Mouse (Mus musculus) testis, postnatal 10 days (tissue): Measurements from ENCODE around the gene H2-Eb1.
"Not testable (repeated sequence)": the region's sequence is repeated elsewhere in the genome, so short reads cannot be mapped to it uniquely, and the experiment has no call there.

Experiments
- DNase-seq: peaks from one replicate; pipeline ENCODE4 v3.0.0; 2021; ENCODE audit warnings: low spot score

Gene H2-Eb1

DNA sequence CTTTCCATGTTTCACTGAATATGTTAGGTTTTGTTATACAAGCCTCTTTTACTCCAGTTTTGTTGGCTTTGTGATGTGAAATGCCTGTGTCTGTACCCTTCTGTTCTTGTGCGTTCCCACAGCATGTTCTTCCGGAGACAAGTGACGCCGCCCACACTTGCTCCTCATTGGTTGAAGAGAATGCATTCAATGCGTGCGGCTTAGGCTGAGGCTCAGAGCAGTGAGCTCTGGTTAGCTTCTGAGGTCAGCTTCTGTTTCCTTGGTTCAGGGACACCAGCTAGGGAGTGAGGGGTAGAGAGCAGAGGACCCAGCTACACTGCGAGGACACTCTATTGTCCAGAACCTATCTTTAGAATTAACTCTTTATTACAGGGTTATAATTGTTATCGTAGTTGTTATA lies 14.1 kb upstream of the H2-Eb1 start:
- peak; percentile 89 for DNase-seq

DNA sequence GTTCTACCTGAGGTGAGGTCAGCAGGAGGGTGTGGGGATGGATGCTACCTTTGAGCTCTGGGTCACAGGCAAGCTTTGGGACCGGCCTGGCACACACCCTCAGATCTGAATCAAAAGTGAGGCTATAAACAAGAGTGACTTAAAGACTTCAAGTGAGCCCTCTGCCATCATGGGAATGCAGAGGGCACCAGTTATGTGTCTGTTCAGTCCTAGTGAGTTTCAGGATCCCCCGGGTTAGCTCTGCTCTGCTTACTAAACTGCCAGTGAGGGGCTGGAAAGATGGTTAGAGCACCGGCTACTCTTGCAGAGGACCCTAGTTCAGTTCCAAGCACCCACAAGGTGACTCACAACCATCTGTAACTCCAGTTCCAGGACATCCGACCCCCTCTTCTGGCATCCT lies 13.1 kb upstream of the H2-Eb1 start:
- no peak for DNase-seq

DNA sequence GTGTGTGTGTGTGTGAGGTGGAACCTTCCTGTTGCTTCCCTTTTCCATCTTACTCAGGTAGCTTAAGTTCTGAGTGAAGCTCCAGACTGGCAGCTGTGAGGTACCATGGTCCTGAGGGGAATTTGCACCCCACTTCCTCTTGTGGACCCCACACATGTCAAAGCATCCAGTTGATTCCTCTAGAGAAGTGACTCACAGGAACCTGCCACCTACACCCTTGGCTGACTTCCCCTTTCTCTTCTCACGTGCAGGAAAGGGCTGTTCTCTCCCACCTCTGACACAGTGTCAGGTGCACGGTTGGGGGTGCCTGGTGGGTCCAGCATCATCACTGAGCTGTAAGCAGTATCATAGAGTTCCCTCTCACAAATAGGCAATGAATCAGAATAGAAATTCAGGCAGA lies 12.1 kb upstream of the H2-Eb1 start:
- DNase-seq, result peak; percentile 17

DNA sequence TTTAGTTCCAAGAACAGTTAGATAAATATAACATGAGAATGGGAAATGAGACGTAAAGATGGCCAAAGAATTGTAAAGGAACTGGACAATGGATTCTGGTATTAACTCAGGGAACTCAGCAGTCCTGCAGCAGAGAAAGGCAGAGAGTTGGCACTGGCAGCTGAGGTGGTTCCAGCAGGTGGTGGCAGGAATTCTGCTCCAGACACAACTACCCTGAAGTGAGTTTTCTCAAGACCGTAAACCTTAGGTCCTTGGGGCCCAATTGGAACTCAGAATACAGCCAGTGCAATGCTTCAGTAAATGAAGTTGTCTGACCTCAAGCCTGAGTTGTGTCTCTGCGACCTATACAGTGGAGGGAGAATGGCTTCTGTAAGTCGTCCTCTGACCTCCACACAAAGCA lies 11.4 kb upstream of the H2-Eb1 start:
- DNase-seq, result peak; percentile 23

DNA sequence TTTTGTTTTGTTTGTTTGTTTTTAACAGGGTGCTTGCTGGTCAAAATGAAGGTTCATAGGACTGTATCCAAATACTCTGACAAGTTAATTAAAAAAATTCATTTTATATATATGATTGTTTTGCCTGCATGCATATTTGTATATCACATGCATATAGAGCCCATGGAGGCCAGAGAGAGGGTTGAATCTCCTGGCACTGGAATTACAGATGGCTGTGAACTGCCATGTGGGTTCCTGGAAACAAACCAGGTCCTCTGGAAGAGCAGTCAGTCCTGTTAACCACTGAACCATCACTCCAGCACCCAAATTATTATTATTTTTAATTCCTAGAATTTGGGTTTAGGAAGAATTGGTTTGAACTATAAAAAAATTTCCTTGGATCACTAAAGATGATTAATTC lies 10.4 kb upstream of the H2-Eb1 start:
- DNase-seq, result peak; percentile 11

DNA sequence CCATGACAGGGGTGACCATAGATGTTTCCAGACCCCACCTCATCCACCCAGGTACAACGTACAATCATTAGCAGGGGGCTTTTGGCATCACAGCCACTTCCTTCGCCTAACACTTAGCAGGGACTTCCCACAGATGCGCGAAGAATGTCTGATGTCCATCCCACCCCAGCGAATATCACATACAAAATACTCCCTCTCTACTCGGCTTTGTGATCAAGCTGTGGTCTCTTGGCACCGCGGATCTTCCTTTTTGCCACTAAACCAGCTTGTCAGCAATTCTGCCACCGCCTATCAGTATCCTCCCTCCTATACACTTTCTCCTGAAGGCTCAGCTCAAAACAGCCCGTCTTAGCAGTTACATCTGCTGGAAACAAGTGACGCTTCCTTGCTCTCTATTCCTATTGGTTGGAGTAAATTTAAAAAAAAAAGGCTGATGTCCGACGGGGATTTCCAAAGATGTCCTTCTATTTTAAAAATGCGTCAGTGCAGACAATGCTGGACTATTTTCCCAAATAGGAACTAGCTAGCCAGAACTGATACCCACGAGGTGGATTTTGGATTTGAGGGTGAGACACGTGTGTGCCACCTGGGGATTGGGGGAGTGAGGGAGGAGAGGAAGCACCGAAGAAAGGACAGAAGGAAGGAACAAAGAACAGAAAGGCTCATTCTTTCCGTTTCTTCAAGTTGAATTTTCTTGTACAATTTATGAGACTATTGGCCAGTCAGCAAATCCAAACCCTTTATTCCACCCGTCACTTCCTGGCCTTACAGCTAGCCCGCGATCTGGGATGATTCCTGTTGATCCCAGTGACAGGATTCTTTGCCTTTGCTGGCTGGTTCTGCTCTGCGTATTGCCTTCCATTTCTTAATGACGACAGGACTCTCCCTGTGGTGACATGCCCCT lies 9.5 kb upstream of the H2-Eb1 start:
- peak; percentile 39 for DNase-seq

DNA sequence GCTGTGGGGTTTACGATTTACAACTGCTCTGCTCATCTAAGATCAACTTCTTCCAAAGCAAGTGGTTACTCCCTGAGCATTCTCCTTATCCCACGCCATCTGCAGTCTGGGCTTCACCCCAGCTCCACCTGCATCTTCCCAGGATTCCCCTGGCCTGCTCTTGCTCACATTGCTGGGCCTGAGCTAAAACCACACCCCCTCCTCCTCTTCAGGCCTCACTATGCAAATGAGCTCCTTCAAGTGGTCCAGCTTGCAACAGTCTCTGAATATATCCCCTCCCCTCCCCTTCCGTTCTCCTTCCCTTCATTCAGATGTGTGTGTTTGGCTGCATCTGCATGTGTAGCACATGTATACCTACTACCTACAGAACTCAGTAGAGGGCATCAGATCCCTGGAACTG lies 6.3 kb upstream of the H2-Eb1 start:
- no peak for DNase-seq

DNA sequence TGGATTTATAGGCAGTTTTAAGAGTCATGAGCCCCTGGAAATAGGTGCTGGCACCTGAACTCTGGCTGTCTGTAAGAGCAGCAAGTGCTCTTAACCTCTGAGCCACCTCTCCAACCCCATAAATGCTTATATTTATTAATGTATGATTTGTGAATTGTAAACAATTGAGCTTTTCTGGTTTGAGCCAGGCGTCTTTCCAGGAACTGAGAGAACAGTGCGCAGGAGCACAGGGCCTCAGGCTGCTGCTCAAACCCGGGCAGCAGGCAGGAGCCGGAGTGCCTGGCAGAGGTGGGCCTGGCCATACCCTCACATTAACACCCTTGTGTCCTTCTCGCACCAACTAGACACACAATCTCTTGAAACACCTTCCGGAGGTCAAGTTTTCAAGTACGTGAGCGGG lies 5.6 kb upstream of the H2-Eb1 start:
- no peak for DNase-seq

DNA sequence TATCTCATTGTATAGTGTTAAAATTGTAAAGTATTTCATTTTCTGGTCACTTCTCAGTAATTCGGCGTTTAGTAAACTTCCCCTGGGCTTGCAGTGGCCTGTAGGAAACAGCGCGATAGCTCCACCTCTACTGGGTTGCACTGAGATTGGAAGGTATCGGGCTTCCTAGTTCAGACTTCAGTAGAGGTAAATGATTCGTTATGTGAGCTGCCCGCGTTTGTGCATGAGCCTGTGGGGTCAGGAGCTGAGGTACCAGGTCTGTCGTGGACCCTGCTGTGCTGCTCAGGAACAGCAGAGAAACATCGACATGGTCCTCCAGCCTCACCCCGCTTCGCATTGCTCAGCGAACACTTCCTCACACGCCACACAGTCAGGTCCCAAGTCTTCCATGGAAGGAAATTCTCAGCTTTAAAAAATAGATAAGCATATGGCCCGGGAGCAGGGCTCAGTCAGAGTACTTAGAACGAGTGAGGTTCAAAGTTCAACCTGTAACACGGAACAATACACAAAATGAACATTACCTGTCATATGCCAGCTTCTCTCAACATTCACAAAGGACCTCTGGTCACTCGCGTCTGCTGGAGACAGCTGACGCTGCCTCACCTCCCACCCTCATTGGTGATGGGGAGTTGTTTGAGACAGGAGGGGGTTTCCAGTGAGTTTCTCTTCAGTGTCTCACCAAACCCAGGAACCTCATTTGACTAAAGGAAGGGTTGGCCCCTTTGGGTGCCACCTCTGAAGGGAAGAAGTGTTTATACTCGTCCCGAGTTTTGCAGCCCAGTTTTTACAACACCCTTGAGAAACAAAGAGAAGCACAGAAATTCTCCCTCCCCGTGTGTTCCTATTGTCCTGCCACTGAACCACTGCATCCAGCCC lies 4.7 kb upstream of the H2-Eb1 start:
- DNase-seq, result no peak

DNA sequence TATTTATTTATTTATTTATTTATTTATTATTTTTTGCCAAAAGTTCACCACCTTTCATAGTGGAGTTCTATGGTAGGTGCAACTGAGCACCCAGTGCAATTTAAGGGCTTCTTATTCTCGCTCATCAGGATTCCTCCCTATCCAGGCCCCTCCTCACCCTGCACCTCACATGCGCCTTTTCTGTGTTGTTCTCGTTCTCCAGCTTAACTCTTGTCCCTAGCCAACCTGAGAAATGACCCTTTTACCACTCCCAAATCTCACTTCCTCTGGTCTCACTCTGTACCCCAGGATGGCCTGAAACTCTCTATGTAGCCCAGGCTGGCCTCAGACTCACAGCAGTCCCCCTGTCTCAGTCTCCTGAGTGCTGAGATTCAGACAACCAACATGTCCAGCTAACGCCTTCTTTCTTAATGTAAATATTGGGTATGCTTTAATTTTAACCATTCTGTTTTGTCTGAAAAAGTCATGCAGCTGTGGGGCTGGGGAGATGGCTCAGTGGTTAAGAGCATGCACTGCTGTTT lies 3.9 kb upstream of the H2-Eb1 start:
- no peak for DNase-seq

DNA sequence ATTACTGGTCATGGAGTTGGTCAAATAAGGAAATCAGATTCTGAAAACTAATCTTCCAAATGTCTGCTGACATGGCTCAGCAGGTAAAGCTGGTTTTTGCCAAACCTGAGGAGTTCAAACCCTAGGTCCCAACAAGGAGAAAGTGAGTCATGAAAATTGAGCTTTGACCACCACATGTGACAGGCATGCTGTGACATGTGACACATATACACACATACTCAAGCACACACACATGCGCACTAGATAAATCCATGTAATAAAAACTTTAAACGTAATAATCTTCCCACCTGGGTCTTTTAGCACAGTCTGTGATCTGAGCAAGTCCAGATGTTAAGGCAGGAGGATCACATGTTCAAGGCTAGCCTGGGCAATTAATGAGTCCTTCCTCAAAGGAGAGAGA lies 1.9 kb upstream of the H2-Eb1 start:
- no peak for DNase-seq

DNA sequence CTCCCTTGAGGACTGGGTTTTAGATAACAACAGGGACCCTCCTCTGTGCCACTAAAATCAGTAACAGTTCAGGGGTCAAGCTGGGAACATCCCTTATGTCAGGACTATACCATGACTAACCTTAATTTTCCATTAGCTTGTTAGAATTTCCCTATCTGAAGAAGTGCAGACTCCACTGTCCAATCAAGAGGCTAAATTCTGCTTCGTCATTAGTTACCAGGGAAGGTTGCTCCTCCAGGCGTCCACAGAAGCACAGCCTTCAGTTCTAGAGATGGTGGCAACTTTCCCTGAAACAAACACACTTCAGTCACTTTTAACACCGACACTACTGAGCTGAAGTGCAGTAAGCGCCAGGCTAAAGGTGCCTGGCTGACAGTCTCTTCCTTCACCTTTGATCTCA lies 916 bp upstream of the H2-Eb1 start:
- peak; percentile 55 for DNase-seq

DNA sequence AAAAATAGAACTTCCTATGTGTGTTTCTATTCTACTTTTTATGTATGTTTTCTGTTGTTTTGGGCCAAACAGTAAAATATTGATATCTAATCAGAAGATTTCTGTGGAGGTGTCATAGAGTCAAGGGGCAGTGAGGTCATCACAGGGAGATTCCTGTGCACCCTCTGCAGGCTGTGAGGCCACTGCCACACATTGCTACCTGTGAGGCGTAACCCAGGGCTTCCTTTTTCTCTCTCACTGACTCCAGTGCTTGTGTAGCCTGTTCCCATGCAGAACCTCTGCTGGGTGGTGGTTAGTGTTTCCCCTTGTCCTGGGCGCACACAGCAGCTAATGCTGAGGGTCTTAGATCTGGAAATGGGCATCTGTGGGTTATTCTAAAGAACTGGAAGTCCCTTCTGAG lies 740 bp downstream of the H2-Eb1 start:
- DNase-seq, result no peak

DNA sequence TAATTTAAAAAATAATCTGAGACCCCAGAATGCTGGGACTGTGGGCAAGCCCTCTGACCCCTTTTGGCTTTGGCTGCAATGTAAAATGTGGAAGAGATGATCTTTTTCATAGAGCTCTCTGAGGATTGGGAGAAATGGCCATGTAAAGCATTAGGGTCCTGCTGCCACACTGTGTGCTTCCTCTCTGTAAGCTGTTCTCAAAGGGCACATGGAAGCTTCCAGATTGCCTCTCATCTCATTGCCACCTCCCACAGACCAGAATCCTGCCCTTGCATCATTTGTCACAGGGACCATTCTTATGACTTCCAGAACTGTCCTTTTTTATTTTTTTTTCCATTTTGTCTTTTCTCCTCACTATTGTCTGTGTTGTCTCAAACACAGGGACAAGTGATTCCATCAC lies 1.5 kb downstream of the H2-Eb1 start:
- DNase-seq, result no peak

DNA sequence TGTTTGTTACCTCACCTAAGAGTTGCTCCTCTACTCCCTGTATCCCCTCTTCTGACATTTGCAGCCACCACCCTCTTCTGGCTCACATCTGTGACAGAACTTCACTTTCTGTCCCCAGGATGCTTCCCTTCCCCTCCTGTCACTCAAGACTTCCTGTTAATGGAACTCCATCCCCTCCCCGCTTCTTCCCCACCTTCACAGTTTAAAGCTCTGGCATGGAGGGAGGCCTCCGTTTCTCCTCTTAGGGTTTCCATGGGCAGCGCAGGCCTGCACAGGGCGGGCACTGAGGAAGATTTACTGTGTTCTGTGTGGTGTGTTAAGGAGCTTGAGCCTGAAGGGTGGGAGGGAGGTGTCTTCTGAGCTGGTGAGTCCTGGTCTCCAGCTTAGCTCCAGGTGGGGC lies 2.5 kb downstream of the H2-Eb1 start:
- DNase-seq, result no peak

DNA sequence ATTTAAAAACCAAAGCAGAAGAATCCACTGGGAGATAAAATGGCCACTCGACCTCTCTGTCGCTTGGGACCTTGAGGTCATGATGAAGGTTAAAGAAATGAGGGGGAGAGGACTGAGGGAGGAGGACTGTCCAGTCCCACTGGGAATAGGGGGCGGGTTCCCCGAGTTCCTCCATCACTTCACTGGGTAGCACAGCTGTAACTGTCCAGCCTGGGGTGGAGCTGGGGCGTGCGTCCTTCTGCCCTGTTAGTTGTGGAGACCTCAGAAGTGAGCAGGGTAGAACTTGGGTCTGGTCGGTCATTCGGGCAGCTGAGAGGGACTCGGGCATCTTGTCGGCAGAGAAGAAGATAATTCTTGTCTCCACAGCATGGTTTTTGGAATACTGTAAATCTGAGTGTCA lies 3.6 kb downstream of the H2-Eb1 start:
- DNase-seq, result no peak

DNA sequence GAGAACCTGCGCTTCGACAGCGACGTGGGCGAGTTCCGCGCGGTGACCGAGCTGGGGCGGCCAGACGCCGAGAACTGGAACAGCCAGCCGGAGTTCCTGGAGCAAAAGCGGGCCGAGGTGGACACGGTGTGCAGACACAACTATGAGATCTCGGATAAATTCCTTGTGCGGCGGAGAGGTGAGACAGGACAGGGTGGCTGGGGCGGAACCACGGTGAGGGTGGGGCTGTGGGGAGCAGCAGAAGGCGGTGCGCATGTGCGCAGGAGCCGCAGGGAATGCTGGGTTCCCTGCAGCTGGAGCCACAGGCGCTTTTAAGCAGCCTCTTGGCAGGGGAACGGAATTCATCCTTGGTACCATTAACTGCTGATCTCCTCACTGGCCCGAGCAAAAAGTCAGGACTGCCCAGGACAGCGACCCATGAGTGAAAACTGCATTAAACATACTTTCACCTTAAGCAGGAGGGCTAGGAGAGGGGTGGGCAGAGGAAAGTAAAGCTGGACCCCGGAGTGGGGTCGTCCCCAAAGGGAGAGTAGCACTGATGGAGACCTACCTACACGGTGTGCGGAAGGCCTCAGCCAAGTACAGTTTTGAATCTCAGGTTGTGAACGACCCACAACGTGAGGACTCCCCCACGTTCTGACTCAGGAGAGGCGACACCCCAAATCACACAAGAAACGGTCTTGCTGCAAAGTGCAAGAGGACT lies 4.2 kb downstream of the H2-Eb1 start:
- DNase-seq, result peak; percentile 78

DNA sequence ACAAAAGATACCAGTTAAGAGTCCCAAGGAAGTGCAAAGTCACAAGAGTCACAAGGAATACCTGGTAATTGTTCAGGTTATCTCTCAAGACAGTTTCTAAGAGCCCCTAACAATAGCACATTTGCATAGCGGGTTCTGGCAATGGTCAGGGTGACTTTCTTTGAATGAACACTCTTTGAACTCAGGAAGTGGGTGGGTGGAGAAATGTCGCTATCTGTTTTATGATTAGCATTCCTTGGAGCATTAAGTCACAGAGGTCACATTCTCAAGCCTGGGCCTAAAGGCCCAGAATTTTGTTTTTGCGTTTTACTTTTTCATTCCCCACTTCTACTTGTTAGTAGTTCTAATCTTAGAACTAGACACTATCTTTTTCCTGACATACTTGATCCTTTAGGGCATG lies 4.9 kb downstream of the H2-Eb1 start:
- DNase-seq, result not testable (repeated sequence)

DNA sequence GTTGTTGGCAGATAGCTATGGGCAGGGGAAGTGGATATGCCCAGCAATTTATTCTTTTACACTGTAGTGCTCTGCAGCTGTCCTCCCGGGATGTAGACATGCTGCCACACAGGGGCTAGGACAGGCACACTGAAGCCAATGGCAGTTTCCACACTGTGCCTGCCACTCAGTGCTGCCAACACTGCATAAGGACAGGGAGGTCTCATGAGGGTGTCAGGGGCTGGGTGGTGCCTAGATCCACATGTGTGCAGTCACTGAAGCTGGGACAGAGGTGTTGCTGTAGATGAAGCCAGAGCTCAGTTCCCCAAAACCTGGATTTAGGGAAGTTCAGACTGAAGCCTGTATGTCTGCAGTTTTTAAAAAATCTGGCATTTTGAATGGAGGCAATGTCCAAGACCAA lies 6.5 kb downstream of the H2-Eb1 start:
- DNase-seq, result no peak

DNA sequence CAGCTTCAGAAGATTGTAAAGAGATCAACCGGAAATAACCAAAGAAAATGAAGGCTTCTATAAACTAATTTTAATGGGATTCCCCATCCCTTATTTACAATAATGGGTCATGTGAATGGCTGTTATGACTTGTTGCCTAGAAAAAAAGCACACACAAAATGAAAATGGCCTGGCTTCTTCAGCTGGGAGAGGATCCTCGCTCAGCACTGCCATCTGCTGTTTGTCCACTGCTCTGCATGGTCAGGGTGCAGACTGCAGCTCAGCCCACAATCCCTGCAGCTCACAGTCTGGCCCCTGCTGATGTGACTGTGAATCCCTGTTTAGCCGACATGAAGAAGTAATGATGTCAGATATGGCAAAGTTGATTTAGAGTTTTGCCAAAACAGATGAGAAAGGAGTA lies 7.7 kb downstream of the H2-Eb1 start:
- DNase-seq, result peak; percentile 89

DNA sequence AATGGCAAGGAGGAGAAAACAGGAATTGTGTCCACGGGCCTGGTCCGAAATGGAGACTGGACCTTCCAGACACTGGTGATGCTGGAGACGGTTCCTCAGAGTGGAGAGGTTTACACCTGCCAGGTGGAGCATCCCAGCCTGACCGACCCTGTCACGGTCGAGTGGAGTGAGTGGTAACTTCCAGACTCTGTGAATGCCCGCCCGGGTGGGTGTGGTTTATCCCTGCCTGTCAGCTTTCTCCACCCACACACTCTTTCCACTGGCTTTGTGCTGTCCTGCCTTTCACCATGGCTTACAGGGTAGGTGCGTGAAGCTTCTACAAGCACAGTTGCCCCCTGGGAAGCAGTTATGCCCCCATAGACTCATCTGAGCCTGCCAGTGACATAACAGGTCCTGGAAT lies 8.6 kb downstream of the H2-Eb1 start:
- no peak for DNase-seq

DNA sequence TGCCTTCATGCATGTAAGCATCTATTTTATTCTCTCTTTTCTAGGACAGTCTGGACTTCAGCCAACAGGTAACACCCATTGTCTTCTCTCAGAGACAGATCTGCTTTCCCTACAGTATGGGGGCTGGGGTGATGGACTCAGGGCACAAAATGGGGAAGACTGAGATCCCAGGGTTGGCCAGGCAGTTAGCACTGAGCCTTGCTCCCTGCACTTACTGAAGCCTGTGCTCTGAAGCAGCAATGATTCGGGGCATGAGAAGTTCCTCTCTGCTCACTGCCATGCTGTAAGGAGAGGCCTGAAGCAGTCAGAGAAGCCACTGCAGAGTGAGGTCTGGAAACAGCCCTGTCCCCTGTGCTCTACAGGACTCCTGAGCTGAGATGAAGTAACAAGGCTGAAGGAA lies 9.8 kb downstream of the H2-Eb1 start:
- DNase-seq, result no peak
